Mouse (Mus musculus) embryo, embryonic 10.5 days (tissue): ENCODE results near the gene Galt.

ENCODE experiments used
- DNase-seq: peaks from one replicate; pipeline ENCODE4 v3.0.0-alpha.2; 2015; ENCODE audit warnings: low spot score

Galt gene

GRCm38 (mm10) chr4:41754797-41755337 lies at the start of gene Galt:
Galt (plus strand) TSS chr4:41755228.
- DNase-seq, result no peak

DNA sequence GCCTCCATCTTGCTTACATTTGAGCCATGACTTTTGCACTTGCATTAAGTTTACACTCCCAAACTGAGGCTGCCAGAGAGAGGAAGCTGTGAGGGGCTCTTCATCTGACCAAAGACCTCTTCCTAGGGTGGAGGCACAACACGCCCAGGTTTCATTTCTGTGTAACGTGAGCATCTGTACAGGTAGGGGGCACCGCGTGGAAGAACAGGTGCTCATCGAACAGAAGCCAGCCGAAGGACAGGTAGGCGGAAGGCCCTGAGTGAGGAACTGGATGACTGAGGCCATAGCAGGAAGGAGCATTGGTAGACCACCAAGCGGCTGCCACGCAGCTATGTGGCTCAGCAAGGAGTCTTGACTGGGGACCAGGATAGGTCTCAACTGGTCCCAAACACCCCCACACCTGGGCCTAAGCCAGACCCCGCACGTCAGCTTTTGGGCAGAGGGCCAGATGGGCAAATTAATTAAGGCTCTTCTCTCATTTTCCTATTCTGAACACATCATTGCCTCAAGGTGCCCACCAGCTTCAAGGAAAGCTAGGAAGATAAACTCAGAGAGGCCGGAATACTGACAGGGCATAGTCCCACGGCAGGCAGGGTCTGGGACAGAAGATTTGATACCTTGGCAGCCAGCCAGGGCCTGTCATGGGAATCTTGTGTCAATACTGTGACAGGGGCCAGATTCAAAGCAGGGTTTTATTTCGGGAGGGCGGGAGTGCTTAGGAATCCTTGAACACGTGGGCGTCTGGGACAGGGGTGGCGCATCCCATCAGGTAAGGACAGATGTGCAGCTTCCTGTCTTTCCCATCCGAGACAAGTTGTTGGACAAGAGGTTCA lies 48.9 kb upstream of the Galt start:
- DNase-seq, result peak; percentile 4

GRCm38 (mm10) chr4:41707011-41707535 lies 48.0 kb upstream of the Galt start:
- DNase-seq, result peak; percentile 88

- DNase-seq, result peak; percentile 91
These were observed 46.8 kb upstream of the Galt start for GRCm38 (mm10) chr4:41708192-41708745.

DNA sequence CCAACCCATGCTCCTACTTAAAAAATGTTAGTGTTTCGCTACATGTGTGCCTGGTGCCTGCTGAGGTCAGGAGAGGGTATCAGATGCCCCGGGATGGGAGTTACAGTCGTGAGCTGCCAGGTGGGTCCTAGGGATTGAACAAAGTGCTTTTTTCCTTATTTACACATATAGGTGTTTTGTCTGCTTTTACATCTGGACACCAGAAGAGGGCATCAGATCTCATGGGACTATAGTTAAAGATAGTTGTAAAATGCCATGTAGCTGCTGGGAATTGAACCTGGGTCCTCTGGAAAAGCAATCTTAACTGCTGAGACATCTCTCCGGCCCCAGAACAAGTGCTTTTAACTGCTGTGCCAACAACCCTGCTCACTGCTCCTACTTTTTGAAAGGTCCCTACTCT lies 44.8 kb upstream of the Galt start:
- DNase-seq, result no peak

DNA sequence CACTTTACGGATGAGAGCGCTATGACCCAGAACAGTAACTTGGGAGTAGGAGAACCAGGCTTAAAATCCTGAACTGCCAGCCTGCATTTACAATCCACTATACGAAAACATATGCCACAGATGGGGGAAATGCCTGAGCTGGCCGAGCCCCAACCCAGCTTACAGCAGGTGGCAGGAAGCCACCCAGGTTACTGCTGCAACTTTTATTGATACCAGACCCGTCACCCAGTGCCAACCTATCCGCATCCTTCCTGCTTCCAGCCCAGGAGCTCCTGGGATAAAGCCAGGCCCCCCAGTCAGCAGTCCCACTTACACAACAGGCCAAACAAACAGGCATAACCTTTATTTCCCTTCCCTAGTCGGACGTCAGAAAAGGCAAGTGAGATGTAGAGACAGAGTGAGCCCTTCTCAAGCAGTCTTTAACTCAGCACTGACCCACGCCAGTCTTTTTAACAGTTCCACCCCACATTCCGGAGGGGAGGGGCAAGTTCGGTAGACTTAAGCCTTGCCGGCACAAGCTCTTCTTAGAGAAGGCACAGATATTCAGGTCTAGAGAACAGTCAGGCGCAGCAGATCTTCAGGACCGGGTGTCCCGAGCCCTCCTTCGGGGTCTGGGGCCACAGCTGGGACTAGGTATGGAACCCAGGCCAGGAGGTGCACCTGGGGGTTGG lies 43.2 kb upstream of the Galt start:
- DNase-seq, result no peak

- DNase-seq, result no peak
These were observed 42.4 kb upstream of the Galt start for GRCm38 (mm10) chr4:41712421-41713196.

- peak; percentile 92 for DNase-seq
These were observed 41.6 kb upstream of the Galt start, which contains the start of gene Rpp25l for GRCm38 (mm10) chr4:41713197-41714067. Rpp25l (minus strand) TSS chr4:41713534.

- peak; percentile 82 for DNase-seq
These were observed 40.8 kb upstream of the Galt start for GRCm38 (mm10) chr4:41714276-41714675.

GRCm38 (mm10) chr4:41715082-41715481 lies 39.9 kb upstream of the Galt start:
- DNase-seq, result no peak

- peak; percentile 47 for DNase-seq
These were observed 39.4 kb upstream of the Galt start for GRCm38 (mm10) chr4:41715596-41715995.

- DNase-seq, result no peak
These were observed 38.2 kb upstream of the Galt start for GRCm38 (mm10) chr4:41716834-41717233.

- peak; percentile 99 for DNase-seq
These were observed 32.1 kb upstream of the Galt start, which contains the start of gene Dctn3 for GRCm38 (mm10) chr4:41722918-41723351. Dctn3 (minus strand) TSS chr4:41723170.

DNA sequence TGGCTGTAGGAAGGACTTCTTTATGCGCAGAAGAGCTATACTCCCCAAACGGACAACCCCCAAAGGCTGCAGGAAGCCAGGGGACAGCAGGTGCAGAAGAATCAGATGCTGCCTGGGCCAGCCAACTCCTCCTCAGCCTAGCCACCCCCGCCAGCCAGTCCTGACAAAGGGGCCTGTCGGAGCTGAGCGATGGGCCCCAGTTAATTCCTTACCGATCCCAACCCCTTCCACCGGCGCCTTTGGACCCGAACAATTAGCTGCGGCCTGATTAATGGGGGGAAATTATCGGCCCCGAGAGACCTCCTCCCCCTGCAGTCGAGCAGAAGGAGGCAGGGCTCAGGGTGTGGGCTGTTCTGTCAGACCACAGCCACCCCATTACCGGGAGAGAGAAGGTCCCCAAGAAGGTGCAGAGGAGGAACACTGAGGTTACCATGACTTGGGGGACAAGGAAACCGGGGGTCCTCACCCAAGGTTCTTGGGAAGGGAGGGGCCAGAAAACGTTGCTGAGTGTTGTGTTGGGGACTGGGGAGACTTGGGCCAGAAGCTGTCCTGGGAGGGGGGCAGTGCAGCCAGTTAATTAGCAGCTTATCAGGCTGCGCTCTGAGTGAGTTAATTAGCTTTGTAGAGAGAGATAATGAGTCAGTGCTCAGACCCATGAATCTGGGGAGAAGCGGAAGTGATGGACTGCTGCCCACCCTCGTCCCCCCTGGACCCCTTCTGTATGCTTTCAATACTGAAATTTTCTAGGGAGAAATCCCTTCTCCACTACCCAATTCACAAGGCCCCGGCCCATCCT lies 28.0 kb upstream of the Galt start:
- peak; percentile 52 for DNase-seq

GRCm38 (mm10) chr4:41731052-41731765 lies 23.8 kb upstream of the Galt start, which contains the start of gene Arid3c:
Arid3c (minus strand) TSS chr4:41731142.
- peak; percentile 53 for DNase-seq

DNA sequence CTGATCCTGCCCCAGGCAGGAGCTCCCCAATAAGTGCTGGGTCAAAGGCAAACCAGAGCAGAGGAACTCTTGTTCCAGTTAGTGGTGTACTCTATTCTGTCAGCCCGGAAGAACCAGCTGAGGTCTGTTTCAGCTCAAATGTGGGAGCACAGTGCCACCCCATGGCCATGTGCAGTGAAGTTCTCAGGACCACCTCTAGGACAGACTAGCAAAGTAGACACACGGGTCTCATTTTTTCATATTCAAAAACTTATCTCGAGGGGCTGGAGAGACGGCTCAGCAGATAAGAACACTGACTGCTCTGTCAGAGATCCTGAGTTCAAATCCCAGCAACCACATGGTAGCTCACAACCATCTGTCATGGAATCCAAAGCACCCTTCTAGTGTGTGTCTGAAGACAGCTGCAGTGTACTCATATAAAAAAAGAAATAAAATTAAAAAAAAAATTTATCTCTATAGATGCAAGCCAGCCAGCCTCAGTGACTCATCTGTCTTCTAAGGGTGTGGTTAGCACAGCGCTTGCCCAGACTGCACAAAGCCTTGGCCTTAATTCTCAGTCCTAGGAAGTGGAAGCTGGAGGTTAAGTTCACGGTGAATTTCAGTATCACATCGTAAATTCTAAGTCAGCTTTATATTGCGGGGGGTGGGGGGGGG lies 17.3 kb upstream of the Galt start:
- peak; percentile 84 for DNase-seq

GRCm38 (mm10) chr4:41738256-41738603 lies 16.8 kb upstream of the Galt start:
- no peak for DNase-seq

- no peak for DNase-seq
These were observed 15.8 kb upstream of the Galt start for GRCm38 (mm10) chr4:41739260-41739659.
